Mouse (Mus musculus) neutrophil, adult 59 days (primary cell): Measurements from ENCODE around the gene Gm3739. TPM values are rescaled to one million over a fixed set of nuclear protein-coding genes. Genes with fewer than 3 reads are reported as not detected.

Experiments
- total RNA-seq, 2 experiments: library from RNA; stranded (reverse); gene quantifications; 1 replicate in 1 of 2; 2 replicates in 1 of 2; pipeline ENCODE4 v1.2.4; 2023

Gm3739 gene
- total RNA-seq: not detected

GRCm38 (mm10) chr14:7314661-7315060 is at the start of gene Gm3739:
TSS of gene Gm3739 (minus strand) at chr14:7315049.

GRCm38 (mm10) chr14:7332295-7332694 is 17.4 kb upstream of the Gm3739 start, which contains the start of gene Gm5797:
TSS of gene Gm5797 (minus strand) at chr14:7332395.

GRCm38 (mm10) chr14:7264614-7265013 is 50.2 kb downstream of the Gm3739 start, which contains the start of gene Gm3727:
TSS of gene Gm3727 (minus strand) at chr14:7264714.

Other genes with a start within 250 kb of the Gm3739 start
- gene Gm3696, start 214.4 kb downstream of the Gm3739 start, total RNA-seq: under 1 TPM in 1 of 2 experiments, not detected in 1; 0.20 TPM
- not detected for gene Gm6676, start 189.6 kb downstream of the Gm3739 start, total RNA-seq
- gene Gm3512, start 140.5 kb downstream of the Gm3739 start, total RNA-seq: not detected
- gene Gm16434, start 120.5 kb downstream of the Gm3739 start, total RNA-seq: not detected
- not detected for gene Gm3727, start 50.3 kb downstream of the Gm3739 start, total RNA-seq
- gene Gm5797, start 17.3 kb upstream of the Gm3739 start, total RNA-seq: not detected
- not detected for gene Gm8374, start 50.1 kb upstream of the Gm3739 start, total RNA-seq
- not detected for gene Gm3755, start 135.9 kb upstream of the Gm3739 start, total RNA-seq
- not detected for gene Gm3752, start 168.7 kb upstream of the Gm3739 start, total RNA-seq